Mouse (Mus musculus) midbrain, embryonic 13.5 days (tissue): ENCODE measurements at regions not wholly inside any gene's neighbourhood (a gene's known extent, or its start where the extent isn't known, plus 50 kb on each side); places are given as distances from the start of the nearest gene placed in this dataset.

ENCODE experiments used
- ATAC-seq: fragments of 200-750 bp; cut with Nextera tagmentation; 2 replicates; pipeline ENCODE4 v1.8.0; 2017; ENCODE audit warnings: mild to moderate bottlenecking, moderate TSS enrichment, moderate library complexity
- H3K27ac ChIP-seq: fragments of 300-500 bp; sonication (generic); 2 replicates; pipeline ENCODE4 v1.5.1; 2015; ENCODE audit warnings: inconsistent platforms, mild to moderate bottlenecking, moderate library complexity
- H3K27me3 ChIP-seq: fragments of 300-500 bp; sonication (generic); 2 replicates; pipeline ENCODE4 v1.6.1; 2015; ENCODE audit warnings: mild to moderate bottlenecking, inconsistent platforms
- H3K36me3 ChIP-seq: fragments of 300-500 bp; sonication (generic); 2 replicates; pipeline ENCODE4 v1.6.1; 2015; ENCODE audit warnings: mild to moderate bottlenecking, inconsistent platforms
- H3K4me1 ChIP-seq: fragments of 300-500 bp; sonication (generic); replicated peaks from 2 replicates; pipeline ENCODE4 v1.6.1; 2015; ENCODE audit warnings: inconsistent platforms
- H3K4me2 ChIP-seq: fragments of 300-500 bp; sonication (generic); replicated peaks from 2 replicates; pipeline ENCODE4 v1.6.1; 2015; ENCODE audit warnings: moderate library complexity, mild to moderate bottlenecking, inconsistent platforms
- H3K4me3 ChIP-seq: fragments of 300-500 bp; sonication (generic); replicated peaks from 2 replicates; pipeline ENCODE4 v1.5.1; 2015; ENCODE audit warnings: mild to moderate bottlenecking, inconsistent platforms
- H3K9ac ChIP-seq: fragments of 300-500 bp; sonication (generic); replicated peaks from 2 replicates; pipeline ENCODE4 v1.6.1; 2015; ENCODE audit warnings: mild to moderate bottlenecking, inconsistent platforms
- H3K9me3 ChIP-seq: fragments of 300-500 bp; sonication (generic); 2 replicates; pipeline ENCODE4 v1.6.1; 2016; ENCODE audit warnings: mild to moderate bottlenecking, inconsistent platforms
- WGBS: fragments of 180-500 bp; shearing (Covaris S2); methylation state at CpG from one replicate; pipeline ENCODE4 v1.1.7; 2015; 5-methylcytosine and 5-hydroxymethylcytosine counted together

DNA sequence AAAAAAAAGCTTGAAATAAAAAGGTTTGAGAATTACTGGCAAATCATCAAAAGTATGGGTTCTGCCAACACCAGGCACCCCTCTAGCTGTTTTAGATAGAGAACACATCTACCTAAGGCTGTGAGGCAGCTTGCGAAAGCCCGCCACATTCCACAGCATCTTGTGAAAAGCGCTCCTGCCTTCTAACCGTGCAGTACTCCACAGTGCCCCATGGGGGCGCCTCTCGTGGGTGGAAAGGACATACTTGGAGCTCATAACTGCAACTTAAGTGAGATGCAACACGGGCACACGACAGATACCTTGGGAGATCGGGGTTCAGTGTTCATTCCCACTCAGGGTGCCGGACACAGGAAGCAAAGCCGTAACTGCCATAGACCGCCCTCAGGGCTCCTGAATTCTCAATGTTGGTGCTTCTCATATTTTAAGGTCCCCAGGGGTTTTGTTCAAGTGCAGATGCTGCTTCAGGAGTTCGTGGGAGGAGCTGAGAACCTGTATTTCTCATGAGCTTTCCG lies 149.9 kb downstream of the Hibadh start:
- H3K9me3 ChIP-seq, result no peaks in the 10 kb centered on the region
- WGBS, result 81% methylated on average over 14 of the region's 14 CpGs
- H3K9ac ChIP-seq, result no peak overlapping the region
- 0 out of 2 replicates have a peak, but pooled peaks cover 3% of the 10 kb centered on the region for H3K4me1 ChIP-seq
- H3K36me3 ChIP-seq, result no peaks in the 10 kb centered on the region
- H3K27me3 ChIP-seq, result no peaks in the 10 kb centered on the region
- H3K4me2 ChIP-seq, result no peak overlapping the region
- H3K4me3 ChIP-seq, result no peak overlapping the region
- ATAC-seq, result no peak
- no peak overlapping the region for H3K27ac ChIP-seq

DNA sequence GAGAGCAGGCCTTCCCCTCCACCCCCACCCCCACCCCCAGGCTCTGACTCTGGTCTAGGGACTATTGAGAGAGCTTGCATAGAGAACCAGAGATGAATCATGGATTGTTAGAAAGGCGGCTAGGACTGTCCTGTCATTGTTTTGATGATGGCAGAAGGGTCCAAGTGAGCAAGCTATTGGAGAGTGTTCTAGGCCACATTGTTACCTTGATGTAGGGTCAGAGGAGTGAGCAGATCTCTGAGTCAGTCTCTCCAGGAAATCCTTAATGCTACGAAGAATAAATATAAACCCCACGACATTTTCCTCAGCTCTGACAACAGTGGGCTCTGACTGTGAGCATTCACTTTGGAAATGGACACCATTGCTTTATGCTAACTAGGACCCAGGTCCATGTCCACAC lies 144.9 kb downstream of the Hibadh start:
- Histone ChIP-seq H3K9ac (no peak overlapping the region), H3K36me3 (no peaks in the 10 kb centered on the region), H3K27ac (no peak overlapping the region), H3K27me3 (no peaks in the 10 kb centered on the region), H3K4me2 (no peak overlapping the region), H3K4me3 (no peak overlapping the region), H3K4me1 (0 out of 2 replicates have a peak, but pooled peaks cover 3% of the 10 kb centered on the region), H3K9me3 (no peaks in the 10 kb centered on the region)
- no peak for ATAC-seq
- WGBS, result 86% methylated on average over 3 of the region's 3 CpGs

DNA sequence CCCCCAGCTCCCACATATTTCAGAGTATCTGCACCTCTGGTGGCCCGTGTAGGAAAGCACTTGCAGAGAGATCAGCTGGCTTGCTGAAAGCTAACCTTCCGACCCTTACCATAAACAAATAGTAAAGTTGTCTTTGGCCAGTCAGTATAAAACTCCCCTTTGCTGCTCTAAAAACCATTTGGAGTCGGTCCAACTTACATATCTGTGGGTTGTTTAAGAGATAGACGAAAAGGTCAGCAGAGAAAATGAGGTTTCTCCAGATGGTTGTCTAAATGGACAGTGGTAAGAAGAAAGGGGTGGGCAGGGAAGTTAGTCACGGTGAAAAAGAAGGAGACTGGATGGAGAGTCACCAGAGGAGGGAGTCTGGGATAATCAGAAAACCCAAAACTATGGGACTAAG lies 144.3 kb downstream of the Hibadh start:
- Histone ChIP-seq H3K4me3 (no peak overlapping the region), H3K9me3 (no peaks in the 10 kb centered on the region), H3K27ac (no peak overlapping the region), H3K36me3 (no peaks in the 10 kb centered on the region), H3K9ac (no peak overlapping the region), H3K27me3 (no peaks in the 10 kb centered on the region), H3K4me1 (0 out of 2 replicates have a peak, but pooled peaks cover 3% of the 10 kb centered on the region), H3K4me2 (no peak overlapping the region)
- ATAC-seq, result no peak
- 82% methylated on average over 5 of the region's 5 CpGs for WGBS
